Mouse (Mus musculus): ENCODE measurements around the gene Mucl3. TPM values are rescaled to one million over a fixed set of nuclear protein-coding genes. Genes with fewer than 3 reads are reported as not detected.

The Mucl3 gene
- total RNA-seq, 1 experiment from 2014 or later: not detected

DNA sequence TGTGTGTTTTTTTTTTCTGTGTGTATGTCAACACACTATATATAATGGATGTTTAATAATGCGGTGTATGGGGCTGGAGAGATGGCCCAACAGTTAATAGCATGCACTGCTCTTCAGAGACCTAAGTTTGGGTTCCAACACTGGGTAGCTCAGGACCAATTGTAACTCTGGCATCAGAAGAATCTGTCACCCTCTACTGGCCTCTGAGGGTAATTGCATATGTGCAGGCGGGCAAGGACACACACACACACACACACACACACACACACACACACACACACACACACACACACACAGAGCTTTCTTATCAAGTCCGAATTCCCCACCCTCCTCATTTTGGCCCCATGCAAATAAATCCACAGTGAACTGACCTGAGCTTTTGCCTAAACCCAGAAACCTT is 8.3 kb downstream of the Mucl3 start:
- no peak for DNase-seq

DNA sequence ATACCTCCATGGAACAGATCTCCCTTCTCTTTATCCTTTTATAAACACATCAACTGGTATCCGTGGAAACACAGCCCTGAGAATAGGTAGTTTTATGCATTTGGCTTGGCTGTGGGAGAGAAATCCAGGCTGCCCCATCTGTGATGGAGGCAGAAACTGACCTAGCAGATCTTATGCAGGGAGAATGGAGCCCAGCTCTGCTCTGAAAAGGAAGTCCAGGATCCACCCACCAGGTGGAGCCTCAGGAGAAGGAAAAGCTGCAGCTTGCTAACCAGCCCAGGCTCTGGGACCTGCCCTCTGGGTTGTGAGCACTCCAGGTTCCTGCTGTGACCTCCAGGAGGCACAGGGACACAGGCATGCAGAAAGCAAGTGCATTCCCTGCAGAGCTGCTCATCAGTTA is 9.5 kb downstream of the Mucl3 start:
- DNase-seq: no peak

DNA sequence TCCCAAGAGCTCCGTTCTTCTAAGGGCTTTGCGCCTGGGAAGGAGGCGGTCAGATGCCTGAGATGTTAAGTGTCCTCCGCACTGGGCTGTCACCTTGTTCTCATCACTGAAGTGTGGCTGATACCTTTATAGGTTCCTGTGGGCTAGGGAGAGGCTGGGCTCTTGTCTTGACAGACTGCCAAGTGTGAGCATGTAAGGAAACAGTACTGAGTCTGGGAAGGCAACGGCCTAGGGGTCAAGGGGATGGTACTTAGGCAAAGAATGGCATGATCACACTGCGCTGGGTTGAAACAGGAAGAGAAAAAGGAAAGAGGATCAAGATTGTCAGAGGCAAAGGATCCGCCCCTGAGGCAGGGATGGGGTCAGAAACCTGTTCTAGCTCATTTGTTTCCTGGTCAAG is 17.0 kb downstream of the Mucl3 start, which contains the start of gene Gm9573:
TSS of gene Gm9573 (minus strand) at position 101 of the 400 bp plus-strand sequence.
- no peak for DNase-seq

GRCm38 (mm10) chr17:35617127-35617526 is 26.4 kb downstream of the Mucl3 start:
- DNase-seq: no peak

GRCm38 (mm10) chr17:35601736-35602354 is 41.6 kb downstream of the Mucl3 start:
- no peak for DNase-seq

- DNase-seq: no peak
Measured at GRCm38 (mm10) chr17:35601249-35601648, 42.2 kb downstream of the Mucl3 start, which contains the start of gene Sfta2. Sfta2 (plus strand) TSS chr17:35601549.

DNA sequence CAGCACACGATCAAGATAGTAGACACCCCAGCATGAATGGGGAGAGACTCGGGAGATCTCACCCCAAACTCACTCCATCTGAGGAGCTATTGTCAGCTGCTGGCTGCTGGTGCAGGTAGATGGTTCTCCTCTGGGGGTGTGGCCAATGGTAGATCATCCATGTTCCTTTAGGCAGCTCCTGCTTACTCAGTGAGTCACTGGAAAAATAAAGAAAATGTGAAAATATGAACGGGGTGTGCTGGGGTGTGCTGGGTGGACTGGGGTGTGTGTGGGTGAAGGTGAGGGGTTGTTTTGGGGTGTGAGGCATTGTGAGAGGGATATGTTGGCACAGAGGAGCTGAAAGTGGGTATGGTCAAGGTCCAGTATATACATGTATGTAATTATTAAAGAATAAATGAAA is 46.1 kb downstream of the Mucl3 start:
- DNase-seq: no peak

DNA sequence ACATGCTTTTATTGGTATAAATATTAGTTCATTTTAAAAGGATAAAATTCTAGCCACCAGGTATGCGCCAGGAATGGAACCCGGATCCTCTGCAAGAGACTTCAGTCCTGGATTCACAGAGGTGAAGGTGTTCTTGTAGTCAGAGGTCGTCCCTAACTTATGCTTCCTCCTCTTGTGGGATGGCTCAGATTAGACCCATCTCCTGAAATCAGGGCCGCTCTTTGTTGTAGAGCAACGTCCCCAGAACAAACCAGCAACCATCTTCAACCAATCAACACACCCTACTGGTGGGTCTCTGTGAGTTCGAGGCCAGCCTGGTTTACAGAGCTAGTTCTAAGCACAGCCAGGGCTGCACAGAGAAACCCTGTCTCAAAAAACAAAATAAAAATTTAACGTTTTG is 49.0 kb downstream of the Mucl3 start:
- DNase-seq: no peak

GRCm38 (mm10) chr17:35593786-35594185 is 49.7 kb downstream of the Mucl3 start:
- DNase-seq: no peak

GRCm38 (mm10) chr17:35592131-35592530 is 51.4 kb downstream of the Mucl3 start:
- DNase-seq: no peak

- DNase-seq: no peak
Measured at GRCm38 (mm10) chr17:35591731-35592130, 51.8 kb downstream of the Mucl3 start.

GRCm38 (mm10) chr17:35591219-35591578 is 52.3 kb downstream of the Mucl3 start:
- no peak for DNase-seq

DNA sequence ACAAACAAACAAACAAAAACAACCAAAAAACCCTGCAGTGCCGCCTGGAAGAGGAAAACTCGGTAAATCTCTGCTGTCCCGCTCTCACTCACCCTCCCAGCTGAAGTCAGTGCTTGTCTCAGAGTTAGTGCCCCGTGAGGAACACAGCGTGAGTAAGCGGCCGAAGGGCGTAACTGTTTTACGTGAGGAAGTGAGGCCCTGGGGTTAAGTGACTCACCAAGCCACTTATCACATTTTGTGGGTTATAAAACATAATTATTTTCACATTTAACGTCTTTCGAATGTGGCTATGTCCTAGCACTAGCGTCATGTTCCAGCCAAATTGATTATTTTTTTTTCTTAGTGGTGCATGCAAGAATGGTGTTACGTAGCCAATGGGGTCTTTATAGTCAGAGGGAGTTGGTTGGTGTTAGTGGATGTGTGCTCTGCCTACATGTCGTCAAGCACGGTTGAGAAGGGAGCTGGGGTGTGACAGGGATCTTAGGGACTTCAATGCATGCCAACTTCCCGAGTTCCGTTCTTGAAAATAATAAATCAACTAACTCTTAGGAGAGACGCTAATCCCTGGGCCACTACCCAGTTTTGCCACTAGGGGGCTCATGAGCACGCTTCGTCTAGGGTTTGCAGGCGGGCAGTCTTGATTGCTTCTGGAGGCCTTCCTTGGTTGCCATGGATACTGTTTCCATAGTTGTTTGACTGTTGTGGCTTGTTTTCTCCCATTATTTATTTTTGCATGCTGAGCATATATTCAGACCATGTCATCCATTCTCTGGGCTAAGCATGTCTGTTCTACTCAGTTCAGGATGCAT is 52.9 kb downstream of the Mucl3 start:
- DNase-seq: peak; percentile 78

DNA sequence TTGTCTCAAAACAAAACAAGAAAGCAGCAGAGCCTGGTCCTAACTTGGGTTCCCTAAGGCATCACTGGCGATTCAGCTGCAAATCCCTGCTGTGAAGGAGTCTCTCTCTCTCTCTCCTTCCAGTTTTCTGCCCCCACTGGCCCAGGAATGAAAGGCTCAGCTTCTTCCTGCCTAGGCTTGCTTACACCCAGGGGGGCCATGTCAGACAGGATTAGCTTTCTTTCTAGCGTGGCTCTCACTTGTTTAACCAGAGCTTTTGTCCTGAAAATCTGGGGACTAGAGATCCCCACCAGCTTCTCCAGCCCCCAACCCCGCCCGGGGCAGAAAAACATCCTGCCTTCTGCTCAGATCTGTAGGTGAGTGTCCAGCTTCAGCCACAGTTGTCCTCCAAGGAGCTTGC is 55.1 kb downstream of the Mucl3 start:
- no peak for DNase-seq

GRCm38 (mm10) chr17:35587291-35587690 is 56.2 kb downstream of the Mucl3 start:
- no peak for DNase-seq

Other genes starting within 250 kb of the Mucl3 start
- gene H2-Q6, start 218.8 kb downstream of the Mucl3 start, total RNA-seq (2021): 2.1 TPM in 1 of 2 replicates, not detected in the other
- gene H2-Q7, start 204.5 kb downstream of the Mucl3 start, total RNA-seq (2021): 1.6 and 1.8 TPM in 2 replicates
- 2.3 and 14.7 TPM in 2 replicates for gene H2-Q10, start 173.6 kb downstream of the Mucl3 start, total RNA-seq (2021)
- gene Pou5f1, start 137.7 kb downstream of the Mucl3 start, total RNA-seq (2021): 0.30 and 0.90 TPM in 2 replicates
- 16.0 and 21.2 TPM in 2 replicates for gene Tcf19, start 126.9 kb downstream of the Mucl3 start, total RNA-seq (2021)
- gene Cchcr1, start 126.6 kb downstream of the Mucl3 start, total RNA-seq (2021): 15.7 and 16.6 TPM in 2 replicates
- gene Psors1c2, start 110.5 kb downstream of the Mucl3 start, total RNA-seq (2021): not detected in 2 replicates
- gene Cdsn, start 91.6 kb downstream of the Mucl3 start, total RNA-seq (2021): 0.43 TPM in 2 replicates
- gene 2300002M23Rik, start 76.2 kb downstream of the Mucl3 start, total RNA-seq (2021): not detected in 2 replicates
- not detected in 2 replicates for gene Sfta2, start 42.1 kb downstream of the Mucl3 start, total RNA-seq (2021)
- gene Gm9573, start 17.1 kb downstream of the Mucl3 start, total RNA-seq (2021): not detected in 2 replicates
- 41.5 and 65.4 TPM in 2 replicates for gene Vars2, start 23.9 kb upstream of the Mucl3 start, total RNA-seq (2021)
- 22.4 and 26.9 TPM in 2 replicates for gene Gtf2h4, start 30.0 kb upstream of the Mucl3 start, total RNA-seq (2021)
- 41.7 and 54.6 TPM in 2 replicates for gene Ddr1, start 60.9 kb upstream of the Mucl3 start, total RNA-seq (2021)
- gene Ier3, start 178.0 kb upstream of the Mucl3 start, total RNA-seq (2021): 7.6 and 11.7 TPM in 2 replicates
- gene Flot1, start 179.5 kb upstream of the Mucl3 start, total RNA-seq (2021): 61.0 and 94.1 TPM in 2 replicates
- 192 and 221 TPM in 2 replicates for gene Tubb5, start 194.6 kb upstream of the Mucl3 start, total RNA-seq (2021)
- 30.1 and 31.1 TPM in 2 replicates for gene Mdc1, start 197.8 kb upstream of the Mucl3 start, total RNA-seq (2021)
- gene Nrm, start 217.6 kb upstream of the Mucl3 start, total RNA-seq (2021): 8.7 and 9.8 TPM in 2 replicates
- gene Ppp1r18, start 221.9 kb upstream of the Mucl3 start, total RNA-seq (2021): 36.5 and 36.8 TPM in 2 replicates
- 51.4 and 53.3 TPM in 2 replicates for gene Dhx16, start 236.1 kb upstream of the Mucl3 start, total RNA-seq (2021)